Mouse (Mus musculus) stomach, postnatal 0 days (tissue): ENCODE results near the gene Sdcbp2.

Source experiments
- CTCF ChIP-seq: IDR thresholded peaks from 2 replicates; pipeline ENCODE4 v1.5.1; 2016; ENCODE audit warnings: antibody characterized with exemption, low read depth, mild to moderate bottlenecking, moderate library complexity
- EP300 ChIP-seq: optimal IDR thresholded peaks from 2 replicates; pipeline ENCODE3; 2016; ENCODE audit warnings: antibody characterized with exemption

- TF ChIP-seq CTCF = peak; percentile 74
- no peak for TF ChIP-seq EP300
Measured at GRCm38 (mm10) chr2:151575119-151575698, 2.8 kb downstream of the Sdcbp2 start.
